Mouse (Mus musculus) liver, adult 2 months (tissue): Measurements from ENCODE around the gene Abca9. TPM values are rescaled to one million over a fixed set of nuclear protein-coding genes. Genes with fewer than 3 reads are reported as not detected.

ENCODE experiments used
- DNase-seq: peaks from one replicate; pipeline ENCODE4 v3.0.0-alpha.2; 2011; ENCODE audit warnings: low read depth, low spot score; ENCODE audit errors: extremely low read depth
- H3K27ac ChIP-seq: fragments of 200-500 bp; replicated peaks from 2 replicates; pipeline ENCODE4 v1.5.1; 2012; ENCODE audit warnings: low read depth, mild to moderate bottlenecking, control low read depth, inconsistent platforms, low read length; ENCODE audit not compliant: insufficient read depth
- H3K27me3 ChIP-seq: fragments of 200-500 bp; 2 replicates; pipeline ENCODE4 v1.6.1; 2012; ENCODE audit warnings: mild to moderate bottlenecking, moderate library complexity, low read length, inconsistent platforms; ENCODE audit not compliant: control insufficient read depth, insufficient read depth
- H3K36me3 ChIP-seq: fragments of 200-500 bp; 2 replicates; pipeline ENCODE4 v1.6.1; 2012; ENCODE audit warnings: low read length, inconsistent platforms; ENCODE audit not compliant: control insufficient read depth, insufficient read depth
- H3K4me1 ChIP-seq: fragments of 200-500 bp; 2 replicates; pipeline ENCODE4 v1.6.1; 2011; ENCODE audit warnings: low read length; ENCODE audit not compliant: control insufficient read depth, insufficient read depth
- H3K4me3 ChIP-seq: fragments of 200-500 bp; 2 replicates; pipeline ENCODE4 v1.5.1; 2011; ENCODE audit warnings: low read depth, mild to moderate bottlenecking, control low read depth, low read length, moderate library complexity; ENCODE audit not compliant: insufficient read depth
- H3K79me2 ChIP-seq: fragments of 200-500 bp; 2 replicates; pipeline ENCODE4 v1.6.1; 2012; ENCODE audit warnings: inconsistent platforms, mild to moderate bottlenecking, low read length, moderate library complexity; ENCODE audit not compliant: control insufficient read depth, insufficient read depth
- H3K9ac ChIP-seq: fragments of 200-500 bp; 2 replicates; pipeline ENCODE4 v1.6.1; 2012; ENCODE audit warnings: low read depth, mild to moderate bottlenecking, control low read depth, inconsistent platforms, low read length
- CTCF ChIP-seq: fragments of 200-500 bp; IDR thresholded peaks from 2 replicates; pipeline ENCODE4 v1.5.1; 2011; ENCODE audit warnings: low read depth, low read length, control low read depth
- POLR2A ChIP-seq: fragments of 200-500 bp; IDR thresholded peaks from 2 replicates; pipeline ENCODE4 v1.6.1; 2011; ENCODE audit warnings: low read length, control low read depth; ENCODE audit not compliant: insufficient read depth; ENCODE audit errors: extremely low read depth
- WGBS: fragments of 180-500 bp; shearing (Covaris S2); methylation state at CpG from one replicate; pipeline ENCODE4 v1.1.7; 2018; 5-methylcytosine and 5-hydroxymethylcytosine counted together
- polyA plus RNA-seq: library from polyadenylated mRNA; depleted of rRNA; stranded (reverse); fragments of >200 nt; gene quantifications from 2 replicates; pipeline ENCODE4 v1.2.3, GENCODE M21; 2012
- total RNA-seq: library from RNA; depleted of rRNA; stranded (reverse); fragments of >200 nt; gene quantifications from 2 replicates; pipeline ENCODE4 v1.2.3, GENCODE M21; 2014

Abca9 gene
- total and polyA plus RNA-seq, 2 experiments: 0.43 to 3.6 TPM

DNA sequence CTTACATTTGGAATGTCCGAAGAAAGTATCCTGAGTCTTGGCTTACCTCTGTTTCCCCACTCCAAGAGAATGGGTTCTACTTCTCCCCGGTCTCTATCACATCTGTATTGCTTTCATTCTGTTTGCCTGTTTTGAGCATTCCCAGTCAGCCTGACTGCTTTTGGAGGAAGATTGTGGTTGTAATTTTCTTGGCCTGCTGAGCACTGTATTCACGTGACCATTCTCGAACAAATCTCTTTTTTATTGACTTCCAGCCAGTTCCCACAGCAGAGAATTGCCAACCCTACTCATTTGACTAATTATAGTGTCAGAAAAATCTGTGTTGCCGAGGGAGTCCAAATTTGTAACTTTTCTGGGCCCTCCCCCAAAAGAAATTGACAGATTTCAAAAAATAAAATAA, 72.1 kb downstream of the Abca9 start, which contains the start of gene Abca8a:
Gene Abca8a (minus strand): TSS at position 121 of the 400 bp plus-strand sequence.
- WGBS: 11% methylated on average over 5 of the region's 5 CpGs
- H3K4me1 ChIP-seq: peaks cover 9% of the 10 kb centered on the region; the same call in 1 of the 2 replicates
- H3K9ac ChIP-seq: peak within 1 kb of the TSS; percentile 94
- DNase-seq: peak; percentile 87
- H3K27ac ChIP-seq: peak within 1 kb of the TSS; percentile 100
- H3K79me2 ChIP-seq: peaks cover 4% of the 10 kb centered on the region; the same call in 1 of the 2 replicates
- H3K4me3 ChIP-seq: peak within 1 kb of the TSS; percentile 87
- TF ChIP-seq POLR2A: no peak
- TF ChIP-seq CTCF: no peak
- no peaks in the 10 kb centered on the region for H3K27me3 ChIP-seq
- H3K36me3 ChIP-seq: peaks cover 6% of the 10 kb centered on the region

DNA sequence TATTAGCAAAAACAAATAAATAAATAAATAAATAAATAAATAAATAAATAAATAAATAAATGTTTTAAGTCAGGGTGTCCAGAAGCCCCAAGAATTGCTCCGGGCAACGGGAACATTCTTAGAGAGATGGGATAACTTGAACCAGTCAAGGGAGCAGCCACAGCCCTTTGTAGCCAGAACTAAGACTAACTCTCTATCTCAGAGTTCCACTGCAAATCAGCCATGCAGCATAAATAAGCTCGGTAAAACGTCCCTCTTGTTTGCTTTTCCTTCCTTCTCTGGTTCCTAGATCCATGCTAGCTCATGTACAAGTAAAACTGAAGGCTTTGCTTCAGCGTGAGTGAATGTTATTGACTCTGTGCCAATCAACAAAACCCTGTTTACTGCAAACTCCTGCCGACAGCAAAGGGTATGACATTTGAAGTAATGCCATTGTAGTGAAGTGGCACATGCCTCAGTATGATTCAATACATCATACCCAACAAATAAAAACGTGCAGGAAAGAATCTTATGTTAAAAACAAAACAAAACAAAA, 73.1 kb downstream of the Abca9 start:
- TF ChIP-seq CTCF: 0 out of 2 replicates have a peak, but pooled peaks have one; percentile 13
- no peak for TF ChIP-seq POLR2A
- Histone ChIP-seq H3K79me2 (peaks cover 4% of the 10 kb centered on the region; the same call in 1 of the 2 replicates), H3K4me3 (peak overlapping the region; percentile 87), H3K27me3 (no peaks in the 10 kb centered on the region), H3K4me1 (peaks cover 7% of the 10 kb centered on the region; the same call in 1 of the 2 replicates), H3K27ac (peak overlapping the region; percentile 100), H3K36me3 (peaks cover 10% of the 10 kb centered on the region), H3K9ac (peak overlapping the region; percentile 90)
- DNase-seq: peak; percentile 85
- 9% methylated on average over 7 of the region's 7 CpGs for whole genome bisulfite sequencing

DNA sequence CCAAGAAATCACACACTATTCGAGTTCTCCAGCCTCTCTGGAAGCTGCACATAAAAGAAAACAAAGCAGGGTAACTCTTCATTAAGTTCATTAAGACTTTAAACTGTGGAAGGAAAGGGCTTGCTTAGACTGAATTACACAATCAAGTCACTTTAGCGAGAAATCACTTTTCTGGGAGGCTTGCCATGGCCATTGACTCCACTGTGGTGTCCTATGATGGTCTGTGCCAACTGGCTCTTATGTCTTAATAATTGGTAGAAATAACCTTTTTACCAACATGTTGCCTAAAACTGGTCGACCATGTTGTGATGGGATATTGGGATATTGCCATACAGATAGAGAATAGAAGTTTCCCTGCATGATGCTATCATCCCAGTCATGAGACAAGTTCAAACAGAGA, 73.8 kb downstream of the Abca9 start:
- peak overlapping the region; percentile 16; the same call in 1 of the 2 replicates for H3K4me3 ChIP-seq
- TF ChIP-seq CTCF: no peak
- no peak for TF ChIP-seq POLR2A
- H3K27me3 ChIP-seq: no peaks in the 10 kb centered on the region
- WGBS: 20% methylated on average over 3 of the region's 3 CpGs
- H3K79me2 ChIP-seq: peaks cover 4% of the 10 kb centered on the region; the same call in 1 of the 2 replicates
- peaks cover 7% of the 10 kb centered on the region; the same call in 1 of the 2 replicates for H3K4me1 ChIP-seq
- peaks cover 15% of the 10 kb centered on the region for H3K36me3 ChIP-seq
- no peak overlapping the region for H3K9ac ChIP-seq
- H3K27ac ChIP-seq: peak overlapping the region; percentile 58
- DNase-seq: peak; percentile 98

DNA sequence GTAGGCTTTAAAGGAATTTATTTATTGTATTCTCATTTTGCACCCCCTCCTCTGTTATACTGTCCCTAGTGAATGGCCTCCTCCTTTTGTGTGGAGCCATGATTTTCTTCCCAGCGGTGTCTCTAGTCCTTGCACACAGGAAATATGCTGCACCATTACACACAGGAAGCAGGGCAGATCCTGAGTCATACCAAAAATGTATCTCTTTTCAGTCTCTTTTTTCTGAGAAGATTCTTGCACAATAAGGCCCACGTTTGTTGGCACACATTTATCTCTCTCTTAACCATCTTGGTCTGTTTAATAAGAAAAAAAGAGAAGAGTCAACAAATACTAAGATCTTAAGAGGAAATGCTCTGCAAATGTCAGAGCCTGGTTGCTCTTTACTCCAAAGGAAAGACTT, 76.7 kb downstream of the Abca9 start:
- Histone ChIP-seq H3K9ac (no peak overlapping the region), H3K27ac (no peak overlapping the region), H3K4me3 (no peak overlapping the region), H3K27me3 (no peaks in the 10 kb centered on the region), H3K79me2 (peaks cover 4% of the 10 kb centered on the region; the same call in 1 of the 2 replicates), H3K4me1 (peaks cover 2% of the 10 kb centered on the region; the same call in 1 of the 2 replicates), H3K36me3 (peaks cover 35% of the 10 kb centered on the region)
- 43% methylated on average over 2 of the region's 2 CpGs for WGBS
- no peak for TF ChIP-seq POLR2A
- no peak for TF ChIP-seq CTCF
- DNase-seq: no peak

DNA sequence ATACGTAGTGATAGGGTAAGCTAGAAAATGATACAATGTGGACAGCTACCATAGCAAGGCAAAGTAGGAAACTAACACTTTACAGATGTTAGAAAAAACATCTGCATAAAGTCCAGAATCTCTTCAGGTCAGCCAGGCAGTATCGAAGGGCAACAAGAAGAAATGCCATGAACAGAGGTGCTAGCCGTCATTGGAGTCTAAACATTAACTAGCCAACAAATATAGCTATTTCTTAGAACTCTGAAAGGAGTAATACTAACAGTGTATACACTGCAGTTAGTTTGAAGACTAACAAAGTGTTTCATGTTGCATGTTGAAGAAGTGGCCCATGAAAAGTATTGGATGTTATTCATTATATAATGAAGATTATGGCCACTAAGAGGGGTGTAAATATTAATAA, 95.8 kb downstream of the Abca9 start:
- no peaks in the 10 kb centered on the region; the same call in 1 of the 2 replicates for H3K79me2 ChIP-seq
- H3K9ac ChIP-seq: no peak overlapping the region
- TF ChIP-seq CTCF (no peak), POLR2A (no peak)
- DNase-seq: peak; percentile 80
- peak overlapping the region; percentile 71 for H3K27ac ChIP-seq
- H3K4me1 ChIP-seq: peaks cover 12% of the 10 kb centered on the region
- H3K4me3 ChIP-seq: no peak overlapping the region
- H3K36me3 ChIP-seq: peaks cover 46% of the 10 kb centered on the region
- no peaks in the 10 kb centered on the region for H3K27me3 ChIP-seq
- 21% methylated on average over 3 of the region's 3 CpGs for WGBS

DNA sequence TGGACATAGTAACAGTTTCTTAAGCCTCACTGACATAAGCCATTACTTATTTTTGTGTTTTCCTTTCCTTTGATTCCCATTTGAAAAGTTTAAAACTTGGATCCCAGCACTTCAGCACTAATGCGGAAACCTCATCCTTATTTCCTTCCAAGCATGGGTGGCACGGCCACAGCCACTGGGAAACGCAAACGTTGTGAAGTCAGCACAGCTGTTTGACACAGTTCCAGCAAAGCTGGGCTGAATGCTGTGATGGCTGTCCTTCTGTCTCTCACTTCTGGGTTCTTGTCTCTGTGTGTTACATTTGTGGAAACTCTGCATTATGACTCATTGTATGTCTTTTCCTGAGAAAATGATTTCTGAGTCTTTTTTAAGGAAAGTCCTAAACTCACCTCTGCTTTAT, 107.0 kb downstream of the Abca9 start:
- Histone ChIP-seq H3K79me2 (no peaks in the 10 kb centered on the region), H3K4me1 (peaks cover 8% of the 10 kb centered on the region), H3K27me3 (no peaks in the 10 kb centered on the region), H3K9ac (no peak overlapping the region), H3K4me3 (no peak overlapping the region), H3K36me3 (peaks cover 41% of the 10 kb centered on the region), H3K27ac (peak overlapping the region; percentile 37)
- 35% methylated on average over 4 of the region's 4 CpGs for WGBS
- peak; percentile 22 for DNase-seq
- TF ChIP-seq POLR2A: no peak
- no peak for TF ChIP-seq CTCF
